Mouse (Mus musculus) heart, postnatal 14 days (tissue): ENCODE data around the gene Ube4b. TPM values are rescaled to one million over a fixed set of nuclear protein-coding genes. Genes with fewer than 3 reads are reported as not detected.

Experiments used
- DNase-seq, 2 experiments: peaks; one replicate each; pipeline ENCODE4 v3.0.0; 2021 to 2022
- intact Hi-C: fragments of 180-260 bp; cut with DNase I; formaldehyde crosslinking; loops from one replicate; pipeline ENCODE4 v1.15.1; 2025
- total RNA-seq, 2 experiments: library from RNA; stranded (reverse); gene quantifications; 2 replicates each; pipeline ENCODE4 v1.2.3; 2021

The Ube4b gene
- total RNA-seq, 2 experiments from 2014 or later = 46.3 to 58.6 TPM

GRCm38 (mm10) chr4:149282025-149282738, 144.4 kb downstream of the Ube4b start:
- DNase-seq = no peak
- intact Hi-C loops = no loop called here

Other genes starting within 250 kb of the Ube4b start
- gene Kif1b, start 119.1 kb downstream of the Ube4b start, total RNA-seq = 100 to 1,000 TPM; 134 to 138 TPM
- 10 to 100 TPM; 75.7 to 77.1 TPM for gene Rbp7, start 28.2 kb upstream of the Ube4b start, total RNA-seq
- not detected for gene Tmem274, start 50.6 kb upstream of the Ube4b start, total RNA-seq
- gene Nmnat1, start 58.5 kb upstream of the Ube4b start, total RNA-seq = 10 to 100 TPM; 20.8 to 23.4 TPM
- gene Lzic, start 58.5 kb upstream of the Ube4b start, total RNA-seq = 10 to 100 TPM; 55.4 to 55.8 TPM
- gene Ctnnbip1, start 91.5 kb upstream of the Ube4b start, total RNA-seq = 10 to 100 TPM; 42.9 to 44.5 TPM
- gene Clstn1, start 159.7 kb upstream of the Ube4b start, total RNA-seq = 10 to 100 TPM; 76.7 to 82.1 TPM